Mouse (Mus musculus): ENCODE results near the gene a. TPM values are rescaled to one million over a fixed set of nuclear protein-coding genes. Genes with fewer than 3 reads are reported as not detected.
"Not testable (repeated sequence)": the region's sequence is repeated elsewhere in the genome, so short reads cannot be mapped to it uniquely, and the experiment has no call there.

Gene a
- polyA plus RNA-seq, 1 experiment, result not detected

GRCm38 (mm10) chr2:154971919-154972692 lies 180.9 kb downstream of the a start:
- Histone ChIP-seq H3K4me3 (ENCODE audit: insufficient read depth, low read depth, low read length) (no peak overlapping the region), H3K27ac (ENCODE audit: insufficient read depth, low read depth, low read length) (no peak overlapping the region), H3K4me1 (ENCODE audit: control insufficient read depth, insufficient read depth, low read length) (peaks cover 4% of the 10 kb centered on the region; the same call in 1 of the 2 replicates)
- 56% methylated on average over 18 of the region's 18 CpGs for WGBS
- TF ChIP-seq CTCF (IDR thresholded peaks at IDR 0.05; ENCODE audit: insufficient read depth, low read depth, low read length) (no peak), POLR2A (IDR thresholded peaks at IDR 0.05; ENCODE audit: insufficient read depth, low read depth, low read length) (no peak)

- WGBS, result 90% methylated on average over 5 of the region's 5 CpGs
- H3K4me3 ChIP-seq (ENCODE audit: insufficient read depth, low read depth, low read length), result no peak overlapping the region
Measured at GRCm38 (mm10) chr2:154972981-154973380, 181.8 kb downstream of the a start.

GRCm38 (mm10) chr2:154986609-154987008 lies 195.4 kb downstream of the a start:
- TF ChIP-seq POLR2A (IDR thresholded peaks at IDR 0.05; ENCODE audit: insufficient read depth, low read depth, low read length) (no peak), CTCF (IDR thresholded peaks at IDR 0.05; ENCODE audit: insufficient read depth, low read depth, low read length) (no peak)
- Histone ChIP-seq H3K27ac (ENCODE audit: insufficient read depth, low read depth, low read length) (no peak overlapping the region), H3K4me1 (ENCODE audit: control insufficient read depth, insufficient read depth, low read length) (no peaks in the 10 kb centered on the region), H3K4me3 (ENCODE audit: insufficient read depth, low read depth, low read length) (no peak overlapping the region)
- 58% methylated on average over 1 of the region's 1 CpGs for WGBS

More at GRCm38 (mm10) chr2:154972981-154973380, 181.8 kb downstream of the a start:
- TF ChIP-seq POLR2A (IDR thresholded peaks at IDR 0.05; ENCODE audit: insufficient read depth, low read depth, low read length) (no peak), CTCF (IDR thresholded peaks at IDR 0.05; ENCODE audit: insufficient read depth, low read depth, low read length) (no peak)
- Histone ChIP-seq H3K27ac (ENCODE audit: insufficient read depth, low read depth, low read length) (no peak overlapping the region), H3K4me1 (ENCODE audit: control insufficient read depth, insufficient read depth, low read length) (peaks cover 4% of the 10 kb centered on the region; the same call in 1 of the 2 replicates)

- Histone ChIP-seq H3K27ac (ENCODE audit: insufficient read depth, low read depth, low read length) (no peak overlapping the region), H3K4me1 (ENCODE audit: control insufficient read depth, insufficient read depth, low read length) (no peaks in the 10 kb centered on the region), H3K4me3 (ENCODE audit: insufficient read depth, low read depth, low read length) (no peak overlapping the region)
- 92% methylated on average over 8 of the region's 8 CpGs for WGBS
- TF ChIP-seq CTCF (IDR thresholded peaks at IDR 0.05; ENCODE audit: insufficient read depth, low read depth, low read length), result no peak
- no peak for TF ChIP-seq POLR2A (IDR thresholded peaks at IDR 0.05; ENCODE audit: insufficient read depth, low read depth, low read length)
Measured at GRCm38 (mm10) chr2:154991411-154991810, 200.2 kb downstream of the a start.

- Histone ChIP-seq H3K27ac (ENCODE audit: insufficient read depth, low read depth, low read length) (no peak overlapping the region), H3K4me1 (ENCODE audit: control insufficient read depth, insufficient read depth, low read length) (no peaks in the 10 kb centered on the region), H3K4me3 (ENCODE audit: insufficient read depth, low read depth, low read length) (no peak overlapping the region)
- WGBS, result 86% methylated on average over 5 of the region's 5 CpGs
- TF ChIP-seq POLR2A (IDR thresholded peaks at IDR 0.05; ENCODE audit: insufficient read depth, low read depth, low read length) (no peak), CTCF (IDR thresholded peaks at IDR 0.05; ENCODE audit: insufficient read depth, low read depth, low read length) (no peak)
Measured at GRCm38 (mm10) chr2:154992083-154992482, 200.9 kb downstream of the a start.

- 96% methylated on average over 11 of the region's 11 CpGs for WGBS
- TF ChIP-seq POLR2A (IDR thresholded peaks at IDR 0.05; ENCODE audit: insufficient read depth, low read depth, low read length) (no peak), CTCF (IDR thresholded peaks at IDR 0.05; ENCODE audit: insufficient read depth, low read depth, low read length) (no peak)
- Histone ChIP-seq H3K4me1 (ENCODE audit: control insufficient read depth, insufficient read depth, low read length) (no peaks in the 10 kb centered on the region), H3K4me3 (ENCODE audit: insufficient read depth, low read depth, low read length) (no peak overlapping the region), H3K27ac (ENCODE audit: insufficient read depth, low read depth, low read length) (no peak overlapping the region)
Measured at GRCm38 (mm10) chr2:155005491-155005890, 214.3 kb downstream of the a start.

GRCm38 (mm10) chr2:155011086-155011656 lies 220.0 kb downstream of the a start:
- no peak overlapping the region for H3K4me3 ChIP-seq (ENCODE audit: insufficient read depth, low read depth, low read length)
- 67% methylated on average over 3 of the region's 3 CpGs for WGBS
- TF ChIP-seq CTCF (IDR thresholded peaks at IDR 0.05; ENCODE audit: insufficient read depth, low read depth, low read length) (no peak), POLR2A (IDR thresholded peaks at IDR 0.05; ENCODE audit: insufficient read depth, low read depth, low read length) (no peak)
- no peak overlapping the region for H3K27ac ChIP-seq (ENCODE audit: insufficient read depth, low read depth, low read length)
- H3K4me1 ChIP-seq (ENCODE audit: control insufficient read depth, insufficient read depth, low read length), result no peaks in the 10 kb centered on the region

GRCm38 (mm10) chr2:155012991-155013390 lies 221.8 kb downstream of the a start:
- WGBS, result 83% methylated on average over 6 of the region's 6 CpGs
- Histone ChIP-seq H3K4me1 (ENCODE audit: control insufficient read depth, insufficient read depth, low read length) (no peaks in the 10 kb centered on the region), H3K27ac (ENCODE audit: insufficient read depth, low read depth, low read length) (no peak overlapping the region), H3K4me3 (ENCODE audit: insufficient read depth, low read depth, low read length) (no peak overlapping the region)
- no peak for TF ChIP-seq CTCF (IDR thresholded peaks at IDR 0.05; ENCODE audit: insufficient read depth, low read depth, low read length)
- TF ChIP-seq POLR2A (IDR thresholded peaks at IDR 0.05; ENCODE audit: insufficient read depth, low read depth, low read length), result no peak

GRCm38 (mm10) chr2:155016751-155017150 lies 225.5 kb downstream of the a start:
- H3K4me3 ChIP-seq (ENCODE audit: insufficient read depth, low read depth, low read length); H3K4me1 ChIP-seq (ENCODE audit: control insufficient read depth, insufficient read depth, low read length); H3K27ac ChIP-seq (ENCODE audit: insufficient read depth, low read depth, low read length): not testable (repeated sequence)
- 63% methylated on average over 7 of the region's 9 CpGs for whole genome bisulfite sequencing

GRCm38 (mm10) chr2:155018251-155018755 lies 227.1 kb downstream of the a start, which contains the start of gene Gm14226:
Gene Gm14226, plus strand, starts transcription at chr2:155018266.
- H3K27ac ChIP-seq (ENCODE audit: insufficient read depth, low read depth, low read length); H3K4me1 ChIP-seq (ENCODE audit: control insufficient read depth, insufficient read depth, low read length): not testable (repeated sequence)
- peak within 1 kb of the TSS; percentile 40 for H3K4me3 ChIP-seq (ENCODE audit: insufficient read depth, low read depth, low read length)
- WGBS, result 3% methylated on average over 24 of the region's 26 CpGs
